Mouse (Mus musculus) fibroblast of lung, adult 2 months (primary cell): ENCODE results near the gene Spata13.

Experiments
- DNase-seq: peaks from one replicate; pipeline ENCODE4 v3.0.0-alpha.2; 2011; ENCODE audit warnings: low read depth

Spata13 gene

DNA sequence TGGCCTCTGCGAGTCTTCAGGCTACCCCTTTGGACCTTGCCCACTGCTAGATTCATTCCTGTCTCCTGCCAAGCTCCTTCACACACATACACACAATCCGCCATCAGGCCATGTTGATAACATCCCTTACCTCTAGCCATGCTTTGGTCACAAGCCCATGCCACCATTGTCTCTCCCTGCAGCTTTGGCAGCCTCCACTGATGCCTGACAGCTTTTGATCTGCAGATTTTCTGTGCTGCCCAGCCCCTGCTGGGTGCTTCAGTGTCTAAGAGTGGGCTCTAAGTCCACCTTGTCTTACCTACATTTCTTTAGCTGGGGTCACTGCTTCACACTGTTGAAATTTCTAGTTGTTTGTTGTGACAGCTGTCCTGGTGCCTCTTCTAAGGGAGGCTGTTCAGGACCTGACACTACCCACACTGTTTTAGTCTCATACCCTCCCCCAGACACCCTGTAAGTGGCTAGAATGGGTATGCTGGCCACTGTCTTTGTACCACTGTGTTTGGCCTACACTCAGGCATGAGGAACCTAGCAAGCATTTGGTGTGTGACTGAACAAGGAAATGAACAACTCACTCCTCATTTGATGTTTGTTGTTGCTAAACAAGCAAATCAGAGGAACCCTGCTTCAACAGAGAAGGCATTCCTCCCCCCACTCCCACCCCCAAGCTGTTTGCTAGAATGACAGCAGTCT lies 43.0 kb downstream of the Spata13 start:
- no peak for DNase-seq

DNA sequence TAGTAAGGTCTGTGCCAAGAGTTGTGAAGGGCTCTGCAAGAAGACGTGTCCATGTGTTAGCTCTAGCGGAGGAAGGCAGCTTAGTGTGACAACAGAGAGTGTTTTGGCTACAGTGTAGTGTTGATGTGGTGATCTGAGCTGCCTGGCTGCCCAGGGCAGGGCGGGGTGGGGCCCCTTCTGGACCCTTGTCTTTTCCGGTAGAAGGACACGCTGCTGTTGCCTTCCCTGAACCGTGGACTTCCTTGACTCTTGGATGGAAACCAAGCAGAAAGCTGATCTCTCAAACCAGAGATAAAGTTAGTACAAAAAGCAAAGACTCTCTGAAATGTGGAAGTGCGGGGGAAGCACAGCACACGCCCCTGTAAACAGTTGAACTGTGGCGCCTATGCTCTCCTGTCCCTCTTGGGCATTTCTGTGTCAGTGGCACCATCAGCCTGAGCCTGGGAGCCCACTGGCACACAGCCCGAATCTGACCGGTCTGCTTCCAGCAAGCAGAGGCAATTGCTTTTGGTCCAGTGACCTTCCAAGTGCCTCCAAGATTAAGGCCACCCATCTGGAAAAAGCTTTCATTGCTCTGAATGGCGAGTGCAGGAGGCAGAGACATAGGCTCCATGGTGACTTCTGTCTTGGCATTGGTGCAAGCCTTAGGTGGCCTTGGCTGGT lies 48.7 kb downstream of the Spata13 start:
- no peak for DNase-seq

DNA sequence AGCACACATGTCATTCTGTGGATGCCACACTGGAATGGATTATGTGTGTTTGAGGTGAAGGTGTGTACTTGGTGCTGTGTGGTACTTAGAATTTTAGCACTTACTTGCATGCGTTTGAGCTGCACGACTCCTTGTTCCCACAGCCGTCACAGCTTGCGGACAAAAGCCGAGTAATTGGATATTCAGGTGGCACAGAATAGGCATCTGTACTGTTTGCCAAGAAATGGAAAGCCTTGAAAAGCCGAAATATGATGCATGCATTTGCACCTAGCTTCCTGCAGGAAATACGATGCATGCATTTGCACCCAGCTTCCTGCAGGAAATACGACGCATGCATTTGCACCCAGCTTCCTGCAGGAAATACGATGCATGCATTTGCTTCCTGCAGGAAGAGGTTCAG lies 50.2 kb downstream of the Spata13 start:
- DNase-seq, result no peak

DNA sequence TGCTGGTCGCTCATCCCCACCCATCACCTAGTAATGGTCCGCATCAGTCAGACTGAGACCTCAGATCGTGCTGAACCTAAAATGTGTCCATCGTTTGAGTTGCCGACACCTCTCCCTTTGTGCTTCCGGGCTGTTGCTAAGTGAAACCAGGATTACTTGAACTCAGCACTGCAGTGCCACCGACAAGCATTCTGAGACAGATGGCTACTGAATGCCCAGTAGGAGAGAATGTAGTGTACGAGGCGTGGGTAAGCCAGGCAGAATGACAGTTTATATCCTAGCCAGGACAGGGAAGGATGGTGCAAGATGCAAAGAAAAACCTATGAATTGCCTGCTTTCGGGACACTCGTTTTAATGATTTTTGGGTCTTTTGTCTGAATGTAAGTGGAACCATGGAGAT lies 52.9 kb downstream of the Spata13 start:
- no peak for DNase-seq

DNA sequence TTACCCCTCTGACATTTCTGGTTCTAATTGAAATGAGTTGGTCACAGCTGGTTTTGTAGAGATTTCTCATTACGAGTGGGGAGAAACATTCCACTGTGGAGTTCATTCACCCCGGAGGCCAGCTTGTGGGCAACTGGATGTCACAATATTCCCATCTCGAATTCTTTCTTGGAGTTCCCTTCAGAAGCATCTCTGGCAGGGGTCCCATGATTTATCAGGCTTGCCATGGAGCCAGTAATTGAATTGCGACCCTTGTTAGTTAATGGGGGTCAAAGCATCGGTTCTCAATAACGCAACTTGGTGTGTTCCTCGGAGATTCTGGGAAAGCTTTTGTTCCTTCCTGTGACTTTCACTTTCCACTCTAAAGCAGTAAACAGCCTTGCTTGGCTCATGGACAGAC lies 53.4 kb downstream of the Spata13 start:
- DNase-seq, result no peak

DNA sequence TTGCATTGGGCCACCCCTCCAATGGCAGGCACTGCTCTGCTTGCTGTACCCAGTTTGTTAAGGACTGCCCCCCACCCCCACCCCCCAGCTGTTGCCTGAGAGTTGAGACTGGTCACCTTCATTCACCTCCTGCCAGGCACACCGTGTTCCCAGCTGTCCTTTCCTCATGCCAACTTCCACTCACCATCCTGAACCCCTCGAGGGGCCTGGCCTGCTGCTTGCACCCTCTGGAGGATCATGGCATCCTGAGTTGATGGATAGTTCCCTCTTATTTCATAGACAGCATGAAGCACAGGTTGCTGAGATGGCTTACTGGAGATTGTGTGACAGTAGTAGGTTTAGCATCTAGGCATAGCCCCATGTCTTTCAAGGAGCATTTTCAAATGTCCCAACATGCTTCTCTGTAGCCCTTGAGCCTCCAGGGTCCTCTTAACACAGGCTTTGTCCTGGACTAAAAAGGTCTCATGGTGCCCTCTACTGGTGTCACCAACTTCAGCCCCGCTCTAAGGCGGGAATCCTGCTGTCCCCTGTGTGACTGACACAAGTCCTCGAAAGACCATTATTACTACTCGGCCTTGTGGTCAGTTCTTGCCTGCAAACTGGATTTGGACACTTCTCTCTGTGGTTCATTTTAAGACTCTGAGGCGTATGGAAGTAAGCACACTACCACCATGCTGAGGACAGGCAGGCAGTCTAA lies 54.9 kb downstream of the Spata13 start:
- no peak for DNase-seq

DNA sequence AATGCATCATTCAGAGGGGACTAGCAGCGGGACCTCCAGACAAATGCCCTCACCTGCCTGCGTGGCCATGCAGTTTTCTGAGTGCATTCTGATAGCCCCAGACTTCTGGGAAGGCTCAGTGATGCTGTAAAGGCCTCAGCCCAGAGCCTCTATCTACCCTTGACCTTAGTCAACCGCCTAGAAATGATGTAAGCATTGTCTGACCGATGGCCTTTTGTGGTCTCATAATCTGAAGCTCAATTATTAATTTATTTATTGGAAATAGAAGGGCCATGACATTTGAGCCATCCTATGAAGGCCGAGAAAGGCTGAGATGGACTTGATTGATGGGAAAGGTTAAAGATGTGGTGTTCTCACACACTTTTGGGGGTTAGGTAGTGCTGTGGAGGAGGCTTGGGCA lies 56.0 kb downstream of the Spata13 start:
- DNase-seq, result no peak

DNA sequence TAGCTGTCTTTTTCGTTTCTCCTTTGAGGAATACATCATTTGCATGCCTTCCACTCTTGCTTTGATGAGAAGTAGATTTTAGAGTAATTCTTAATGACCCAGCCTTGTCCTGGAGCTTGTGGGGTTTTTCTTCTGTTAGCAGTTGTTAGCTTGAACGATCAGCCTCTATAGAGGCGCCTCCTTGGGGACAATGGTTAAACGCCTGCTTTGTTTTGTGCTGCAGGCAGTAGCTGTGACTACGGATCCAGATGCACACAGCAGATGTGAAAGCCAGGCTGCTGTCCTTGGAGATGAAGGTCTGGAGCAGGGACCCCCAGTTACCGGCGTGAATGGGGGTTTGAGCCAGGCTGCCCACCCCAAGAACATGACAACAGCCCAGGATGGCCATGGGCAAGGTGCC lies 56.8 kb downstream of the Spata13 start:
- DNase-seq, result no peak

DNA sequence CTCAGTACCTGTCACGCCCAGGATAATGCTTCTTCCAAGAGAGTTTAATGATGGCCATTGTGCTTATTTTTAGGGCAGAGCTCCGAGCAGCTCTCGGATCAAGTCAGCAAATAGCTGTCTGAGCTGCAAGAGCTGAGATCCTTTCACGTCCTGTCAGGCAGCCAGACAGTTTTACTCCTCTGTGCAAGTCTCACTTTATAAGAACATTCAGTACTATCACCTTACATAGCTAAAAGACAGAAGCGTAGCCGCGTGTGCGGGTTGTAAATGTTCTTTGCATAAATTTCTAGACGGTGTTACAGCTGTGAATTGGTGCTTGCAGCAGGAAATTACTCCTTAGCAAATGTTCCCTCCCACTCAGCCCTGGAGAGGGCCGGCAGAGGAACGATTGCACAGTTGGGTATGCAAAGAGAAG lies 59.3 kb downstream of the Spata13 start:
- DNase-seq, result no peak

DNA sequence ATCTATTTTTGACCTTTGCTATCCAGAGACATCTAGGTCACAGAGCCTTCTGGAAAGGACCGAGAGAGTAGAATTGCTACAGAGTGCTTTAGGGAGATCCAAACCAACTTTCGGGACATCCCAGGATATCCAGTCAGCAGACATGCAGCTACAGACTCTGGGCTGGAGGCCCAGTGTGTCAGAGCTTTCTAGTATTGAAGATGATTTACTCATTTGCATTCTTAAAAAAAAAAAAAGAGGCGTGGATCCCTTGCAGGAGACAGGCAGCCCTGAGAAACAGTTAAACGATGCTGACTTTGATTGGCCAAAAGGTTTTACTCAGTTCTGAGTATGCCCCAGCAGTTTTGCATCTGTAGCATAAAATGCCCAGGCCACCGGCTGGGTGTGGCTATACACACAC lies 59.9 kb downstream of the Spata13 start:
- no peak for DNase-seq

DNA sequence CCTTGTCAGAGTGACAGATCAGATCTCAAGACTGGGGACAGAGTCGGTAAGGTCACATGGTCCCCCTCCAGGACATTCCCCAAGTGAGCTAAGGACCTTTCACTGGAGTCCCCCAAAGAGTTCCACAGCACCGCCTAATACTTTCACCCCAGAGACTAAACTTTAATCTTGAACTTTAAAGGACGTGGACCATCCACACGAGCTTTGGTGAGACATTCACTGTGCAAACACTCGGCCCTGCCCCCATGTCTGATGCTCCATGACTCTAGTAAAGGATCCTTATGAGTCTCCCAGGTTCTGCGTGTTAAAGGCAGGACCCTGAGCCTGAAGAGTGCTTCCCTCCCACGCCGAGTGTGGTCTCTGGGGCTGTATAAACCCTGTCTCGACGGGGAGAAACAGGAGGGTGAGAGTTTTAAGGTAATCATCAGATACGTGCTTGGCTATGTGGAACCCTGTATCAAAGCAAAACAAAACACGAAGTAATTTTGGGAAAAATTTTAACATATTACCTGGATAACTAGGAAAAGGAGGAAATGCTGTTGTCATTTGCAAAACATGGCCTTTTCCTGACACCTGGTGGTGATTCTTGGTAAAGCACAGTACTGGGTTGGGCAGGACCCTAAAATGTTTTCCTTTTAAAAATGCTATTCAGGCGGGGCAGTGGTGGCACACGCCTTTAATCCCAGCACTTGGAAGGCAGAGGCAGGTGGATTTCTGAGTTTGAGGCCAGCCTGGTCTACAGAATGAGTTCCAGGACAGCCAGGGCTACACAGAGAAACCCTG lies 60.6 kb downstream of the Spata13 start:
- no peak for DNase-seq

DNA sequence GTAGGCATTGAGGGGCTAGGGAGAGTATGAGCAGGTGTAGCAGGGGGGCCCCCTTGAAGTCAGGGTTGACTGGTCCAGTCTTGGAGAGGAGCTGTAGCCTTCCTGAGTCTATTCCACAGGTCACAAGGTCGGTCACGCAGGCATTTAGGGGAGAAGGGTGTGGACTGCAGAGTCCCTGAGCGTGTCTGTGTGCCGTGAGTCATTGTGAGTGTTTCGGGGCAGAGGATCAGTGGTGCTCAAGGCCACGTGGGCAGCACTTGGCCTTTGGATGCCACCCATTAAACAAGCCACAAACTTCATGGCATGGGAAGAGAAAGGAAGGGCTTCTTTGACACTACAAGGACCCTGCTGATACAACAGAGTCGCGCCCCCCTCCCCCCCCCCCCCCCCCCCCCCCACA lies 63.5 kb downstream of the Spata13 start:
- no peak for DNase-seq

DNA sequence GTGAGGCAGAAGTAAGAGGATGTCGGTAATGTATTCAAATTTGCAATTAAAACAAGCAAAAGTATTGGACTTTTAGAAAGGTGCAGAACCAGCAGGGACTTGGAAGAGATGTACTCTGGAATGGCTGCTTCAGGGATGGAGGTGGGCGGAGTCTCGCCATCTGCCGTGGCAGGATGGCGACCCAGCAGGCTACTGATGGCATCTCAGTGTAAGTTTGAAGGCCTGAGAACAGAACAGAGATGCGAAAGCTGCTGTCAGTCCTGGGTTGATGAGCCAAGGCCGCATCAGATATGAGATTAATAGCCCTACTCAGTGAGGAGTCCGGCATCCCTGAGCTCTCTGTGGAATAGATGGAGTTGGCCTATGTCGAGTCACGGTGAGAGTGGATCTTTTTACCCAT lies 65.2 kb downstream of the Spata13 start:
- no peak for DNase-seq

DNA sequence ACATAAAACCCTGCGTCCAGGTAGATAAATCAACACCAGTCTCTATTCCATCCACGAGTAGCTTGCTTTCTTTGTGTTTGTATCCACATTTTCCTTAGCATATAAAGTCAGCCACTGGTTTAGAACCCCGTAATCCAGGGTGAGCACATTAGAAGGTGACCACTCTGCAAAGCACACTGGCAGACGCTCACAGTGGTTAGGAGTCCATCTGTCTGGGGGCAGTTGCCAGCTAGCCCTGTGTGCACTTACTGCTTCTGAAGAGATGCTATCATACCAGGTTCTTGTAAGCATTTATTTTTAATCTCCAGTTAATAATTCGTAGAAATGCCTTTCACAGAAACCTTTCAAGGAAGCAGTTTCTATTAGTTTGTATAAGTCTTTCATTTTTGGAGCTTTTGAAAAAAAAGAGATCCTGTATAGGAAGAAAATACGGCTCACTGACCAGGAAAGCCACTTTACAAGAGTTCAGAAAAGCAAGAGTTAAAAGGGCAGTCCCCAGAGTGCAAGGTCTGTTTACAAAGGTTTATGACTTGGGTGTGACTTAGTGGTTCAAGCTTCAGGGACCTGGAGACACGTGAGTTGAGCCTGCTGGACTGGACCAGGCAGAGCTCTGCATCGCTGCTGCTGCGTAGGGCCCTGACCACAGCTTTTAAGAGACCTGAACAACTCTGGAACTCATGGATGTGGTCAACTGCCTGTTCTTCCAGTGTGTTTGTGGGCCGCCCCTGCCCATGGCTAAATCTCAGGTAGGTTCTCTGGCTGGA lies 68.8 kb downstream of the Spata13 start:
- DNase-seq, result no peak

DNA sequence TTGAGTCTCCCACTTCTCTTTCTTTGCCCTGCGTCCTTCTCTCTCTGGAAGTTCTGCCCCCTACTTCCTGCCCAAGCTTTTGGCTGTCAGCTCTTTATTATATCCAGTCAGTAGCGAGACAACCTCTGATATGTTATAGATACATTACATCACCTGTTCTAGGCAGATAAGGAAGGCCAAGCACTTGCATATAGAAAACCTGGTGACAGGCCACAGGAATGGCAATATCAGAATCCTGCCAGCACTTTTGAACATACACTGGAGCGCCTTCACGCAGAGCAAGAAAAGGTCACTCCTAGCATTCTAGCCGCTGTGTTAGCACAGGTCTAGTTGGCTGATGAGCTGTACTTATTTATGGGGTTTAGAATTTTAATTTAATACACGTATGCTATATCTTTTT lies 70.7 kb downstream of the Spata13 start:
- no peak for DNase-seq

DNA sequence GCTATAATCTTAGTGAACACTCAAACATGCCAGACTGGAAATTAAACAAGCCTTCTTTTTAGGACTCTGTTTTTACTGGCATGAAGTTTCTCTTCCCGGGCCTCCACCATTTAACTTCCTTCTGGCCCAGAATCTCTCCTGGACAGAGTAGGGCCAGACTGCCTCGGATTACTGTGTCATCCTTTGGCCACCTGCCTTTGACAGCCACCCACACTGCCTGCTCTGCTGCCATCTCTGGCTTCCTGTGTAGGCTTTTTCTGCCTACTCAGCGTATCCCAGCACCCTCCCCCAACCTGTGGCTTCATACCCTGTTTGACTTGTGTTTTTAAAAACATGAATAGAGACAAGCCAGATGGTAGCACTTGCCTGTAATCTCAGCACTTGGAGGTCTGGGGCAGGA lies 71.2 kb downstream of the Spata13 start:
- peak; percentile 83 for DNase-seq

DNA sequence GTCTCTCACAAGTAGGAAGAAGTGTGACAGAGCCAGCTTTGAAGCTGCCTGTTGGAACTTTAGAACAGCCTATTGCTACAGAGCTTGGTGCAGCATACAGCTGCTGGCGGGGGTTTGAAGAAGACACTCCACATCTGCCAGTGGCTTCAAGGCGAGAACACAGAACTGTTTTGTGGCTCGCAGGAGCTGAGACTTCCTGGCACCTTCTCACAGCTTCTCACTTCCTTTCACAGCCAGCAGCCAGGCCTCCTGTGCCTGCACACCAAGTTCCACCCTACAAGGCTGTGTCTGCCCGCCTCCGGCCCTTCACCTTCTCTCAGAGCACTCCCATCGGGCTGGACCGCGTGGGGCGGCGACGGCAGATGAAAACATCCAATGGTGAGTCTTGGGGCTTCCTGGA lies 75.4 kb downstream of the Spata13 start:
- no peak for DNase-seq

DNA sequence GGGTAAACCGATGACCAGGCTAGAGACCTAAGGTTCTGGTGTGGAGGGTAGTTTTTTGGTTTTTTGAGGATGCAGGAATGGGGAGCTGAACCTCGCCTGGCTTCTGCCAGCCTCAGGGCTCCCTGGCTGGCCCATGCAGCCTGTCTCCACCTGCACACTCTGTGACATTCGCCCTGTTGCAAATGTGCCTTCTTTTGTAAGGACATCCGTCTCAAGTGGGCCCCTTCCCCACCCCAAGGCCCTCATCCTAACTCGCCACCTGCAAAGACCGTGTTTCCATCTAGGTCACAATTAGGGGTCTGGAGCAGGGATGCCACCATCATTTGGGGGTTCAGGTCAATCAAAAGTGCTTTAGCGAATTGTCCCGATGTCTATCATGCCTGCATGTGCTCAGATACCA lies 75.9 kb downstream of the Spata13 start:
- no peak for DNase-seq

DNA sequence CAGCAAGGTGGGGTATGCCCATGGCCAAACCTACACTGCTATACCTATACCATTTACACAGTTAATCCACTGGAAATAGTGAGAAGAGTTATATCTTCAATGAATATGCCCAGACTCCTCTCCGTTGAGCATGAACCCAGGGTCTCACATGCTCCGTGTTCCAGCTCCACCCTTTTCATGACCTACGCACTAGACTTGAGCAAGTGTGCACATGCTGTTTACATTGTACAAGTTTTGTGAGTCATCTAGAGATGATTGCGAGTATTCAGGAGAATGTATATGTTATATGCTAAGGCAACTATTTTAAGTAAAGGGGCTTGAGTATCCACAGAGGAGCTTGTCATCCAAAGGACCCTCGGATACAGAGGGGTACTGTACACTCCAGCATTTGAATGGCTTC lies 77.4 kb downstream of the Spata13 start:
- no peak for DNase-seq

DNA sequence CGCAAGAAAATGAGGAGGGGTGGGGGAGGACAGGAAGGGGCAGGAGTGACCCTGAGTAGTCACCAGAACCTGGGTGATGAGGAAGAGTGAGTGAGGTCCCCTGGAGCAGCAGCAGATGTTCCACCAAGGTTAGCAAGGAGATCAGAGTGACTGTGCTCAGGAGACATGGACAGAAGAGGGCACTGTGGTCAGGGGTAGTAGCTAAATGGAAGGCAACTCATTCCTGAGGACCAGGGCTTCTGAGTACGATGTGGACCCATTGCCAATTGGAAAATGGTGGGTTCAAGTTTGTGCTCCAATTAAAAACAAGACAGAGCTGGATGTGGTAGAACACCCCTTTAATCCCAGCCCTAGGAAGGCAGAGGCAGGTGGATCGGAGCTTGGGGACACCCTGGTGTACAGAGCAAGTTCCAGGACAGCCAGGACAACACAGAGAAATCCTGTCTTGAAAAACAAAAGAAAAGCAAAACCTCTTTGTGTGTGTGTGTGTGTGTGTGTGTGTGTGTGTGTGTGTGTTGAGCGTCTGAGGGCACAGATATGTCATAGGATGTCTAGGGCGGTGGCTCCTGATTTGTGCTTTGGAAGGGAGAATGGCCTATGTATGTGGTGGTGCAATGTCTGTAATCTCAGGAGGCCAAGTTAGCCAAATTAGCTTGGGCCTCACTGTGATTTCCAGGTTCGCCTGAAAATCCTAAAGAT lies 77.9 kb downstream of the Spata13 start:
- DNase-seq, result no peak

DNA sequence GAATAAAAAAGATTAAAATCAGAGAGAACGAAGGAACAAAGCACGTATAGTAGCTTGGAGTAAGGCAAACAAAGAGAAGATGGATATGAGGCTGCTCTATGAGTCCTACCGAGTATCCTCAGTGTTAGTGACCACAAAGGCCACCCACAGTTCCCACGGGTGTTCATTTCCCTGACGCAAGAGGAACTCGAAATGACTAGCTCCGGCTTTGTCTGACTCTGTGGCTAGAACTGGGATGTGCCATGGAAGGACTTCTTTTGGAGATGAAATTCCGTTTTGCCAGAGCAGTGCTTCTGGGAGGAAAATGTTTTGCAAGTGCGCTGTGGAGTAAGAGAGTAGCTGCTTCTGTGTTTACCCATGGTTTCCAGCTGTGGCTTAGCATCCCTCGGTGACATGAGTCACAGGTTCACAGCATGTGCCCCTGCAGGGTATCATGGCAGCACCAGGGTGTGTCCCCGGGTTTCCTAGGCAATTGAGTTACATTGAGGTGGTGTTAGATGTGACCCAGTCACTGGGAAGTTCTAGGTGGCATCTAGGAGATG lies 78.6 kb downstream of the Spata13 start:
- no peak for DNase-seq
